Mouse (Mus musculus) skeletal muscle tissue, adult 2 months (tissue): ENCODE results near the gene Xkr7.

Experiments
- DNase-seq: peaks from one replicate; pipeline ENCODE4 v3.0.0-alpha.2; 2012; ENCODE audit warnings: low read depth, low spot score

Gene Xkr7

GRCm38 (mm10) chr2:153031126-153032082, at the start of gene Xkr7:
TSS of gene Xkr7 (plus strand) at chr2:153031852.
- no peak for DNase-seq

GRCm38 (mm10) chr2:152985582-152985981, 46.1 kb upstream of the Xkr7 start:
- no peak for DNase-seq

- DNase-seq, result no peak
These were observed 40.1 kb upstream of the Xkr7 start for GRCm38 (mm10) chr2:152991529-152991928.

DNA sequence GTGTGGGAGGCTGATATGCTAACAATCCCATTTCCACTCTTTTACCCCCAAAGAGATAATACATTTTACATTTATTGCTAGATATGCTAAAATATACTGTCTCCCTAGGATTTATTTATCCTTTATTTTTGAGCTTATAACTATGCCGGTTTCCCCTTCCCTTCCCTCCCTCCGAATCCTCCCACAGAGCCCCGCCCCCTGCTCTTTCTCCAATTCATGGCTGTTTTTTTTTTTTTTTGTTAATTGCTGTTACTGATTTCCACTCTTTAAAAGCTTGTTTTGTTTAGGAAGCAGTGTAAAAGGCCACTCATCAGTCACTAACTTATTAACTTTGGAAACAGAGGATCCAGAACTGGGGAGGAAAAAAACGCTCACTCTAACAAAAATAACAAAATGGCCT, 34.6 kb upstream of the Xkr7 start:
- DNase-seq, result no peak

GRCm38 (mm10) chr2:153002492-153003248, 29.0 kb upstream of the Xkr7 start:
- DNase-seq, result no peak

DNA sequence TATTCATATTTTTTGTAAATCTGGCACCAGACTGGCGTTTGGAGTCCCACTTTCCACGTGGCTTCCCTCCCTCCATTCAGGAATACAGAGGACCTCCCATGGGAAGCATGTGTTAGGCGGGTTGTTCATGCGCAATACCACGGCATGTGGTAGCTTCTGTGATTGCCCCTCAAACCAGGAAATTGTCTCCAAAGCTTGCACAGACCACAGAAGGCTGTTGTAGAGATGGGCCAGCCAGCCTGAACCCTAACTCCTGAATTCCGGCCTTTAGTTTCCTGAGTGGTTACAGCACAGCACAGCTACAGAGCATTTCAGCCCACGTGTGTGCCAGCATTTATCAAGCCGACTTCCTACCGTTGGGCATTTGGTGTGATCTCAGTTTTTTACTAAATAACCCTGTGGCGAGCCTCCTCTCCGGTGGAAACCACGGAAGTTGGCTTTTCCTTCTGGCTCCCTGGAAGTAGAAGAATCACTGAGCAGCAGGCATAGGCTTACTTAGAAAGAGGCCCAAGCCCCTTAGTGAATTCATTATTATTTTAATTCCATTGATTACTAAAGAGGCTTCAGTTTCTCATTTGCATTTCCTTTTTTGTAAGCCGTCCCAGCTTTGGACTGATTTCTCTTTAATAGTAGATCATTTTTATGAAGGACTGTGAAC, 27.8 kb upstream of the Xkr7 start:
- no peak for DNase-seq

GRCm38 (mm10) chr2:153005981-153006380, 25.7 kb upstream of the Xkr7 start:
- no peak for DNase-seq

- DNase-seq, result no peak
These were observed 22.3 kb upstream of the Xkr7 start for GRCm38 (mm10) chr2:153009192-153009973.

DNA sequence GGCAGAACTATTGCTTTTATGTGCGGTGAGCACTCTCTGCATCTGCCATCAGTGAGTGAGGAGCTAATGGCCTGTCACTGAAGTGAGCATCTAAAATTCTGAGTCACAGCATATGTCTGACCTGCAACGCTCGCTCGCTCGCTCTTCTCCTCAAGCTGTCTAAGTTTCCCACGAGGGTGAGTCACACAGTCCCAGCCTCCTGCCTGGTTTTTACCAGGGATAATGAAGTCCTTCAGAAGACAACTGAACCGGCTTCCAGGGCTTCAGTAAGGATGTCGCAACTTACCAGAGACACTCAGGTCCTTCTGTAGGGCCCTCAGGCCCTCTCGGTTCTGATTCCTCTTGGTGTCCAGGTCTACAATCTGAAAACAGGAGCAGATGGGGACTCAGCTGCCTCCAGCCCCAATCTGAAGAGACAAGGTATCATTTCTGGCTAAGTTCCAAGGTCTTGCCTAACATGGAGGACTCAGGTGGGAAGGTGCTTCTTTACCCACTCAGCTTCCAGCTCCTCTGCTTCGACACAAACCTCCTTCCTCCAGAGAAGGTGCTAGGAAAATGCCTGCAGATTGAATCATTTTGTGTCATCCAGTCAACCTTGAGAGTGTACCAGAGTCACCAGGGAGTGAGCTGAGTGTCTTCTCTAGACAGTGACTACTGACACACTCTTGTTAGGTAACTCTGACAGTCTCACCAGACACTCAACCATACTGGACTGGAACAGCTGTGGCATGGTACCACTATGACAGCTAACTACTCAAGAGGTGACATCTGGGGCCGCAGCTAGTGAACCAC, 17.7 kb upstream of the Xkr7 start:
- no peak for DNase-seq

- peak; percentile 93 for DNase-seq
These were observed 16.7 kb upstream of the Xkr7 start, which contains the start of gene Pdrg1 for GRCm38 (mm10) chr2:153014758-153015593. TSS of gene Pdrg1 (minus strand) at chr2:153015427.

GRCm38 (mm10) chr2:153015804-153016203, 15.8 kb upstream of the Xkr7 start:
- no peak for DNase-seq

DNA sequence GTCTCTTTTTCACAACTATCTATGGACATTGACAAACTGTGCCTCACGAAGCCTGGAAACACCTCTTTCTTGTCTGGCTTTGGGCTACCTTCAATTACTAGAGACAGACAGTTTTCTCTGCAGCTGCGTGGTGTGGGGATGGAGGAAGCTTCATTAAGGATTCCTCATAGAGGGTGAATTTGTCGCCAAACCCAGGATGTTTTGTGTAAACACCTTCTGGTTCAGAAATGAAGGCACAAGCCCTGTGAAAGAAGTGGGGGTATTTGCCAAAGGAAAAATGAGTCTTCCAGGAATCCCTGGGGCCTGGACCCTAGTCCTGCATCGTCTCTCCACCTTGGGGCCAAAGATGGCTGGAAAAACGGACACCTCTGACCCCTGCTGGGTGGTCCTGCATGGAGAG, 14.9 kb upstream of the Xkr7 start:
- DNase-seq, result no peak

DNA sequence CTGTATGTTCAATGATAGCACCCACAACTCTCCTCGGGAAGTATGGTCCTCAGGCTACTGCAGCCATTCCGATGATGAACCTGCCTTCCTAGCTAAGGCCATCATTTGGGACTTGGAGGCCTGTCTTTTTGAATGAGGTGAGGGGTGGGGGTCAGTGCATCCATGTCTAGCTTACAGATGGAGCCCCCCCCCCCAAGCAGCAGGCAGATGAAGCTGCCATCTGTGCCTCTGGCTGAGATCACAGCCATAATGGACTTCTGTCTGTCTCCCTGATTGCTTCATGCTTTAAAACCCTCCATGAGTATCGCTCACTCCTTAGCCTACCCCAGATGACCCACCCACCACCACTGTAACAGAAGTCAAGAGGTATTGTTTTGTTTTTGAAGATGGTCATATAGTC, 12.3 kb upstream of the Xkr7 start:
- no peak for DNase-seq

GRCm38 (mm10) chr2:153021163-153021562, 10.5 kb upstream of the Xkr7 start:
- no peak for DNase-seq

DNA sequence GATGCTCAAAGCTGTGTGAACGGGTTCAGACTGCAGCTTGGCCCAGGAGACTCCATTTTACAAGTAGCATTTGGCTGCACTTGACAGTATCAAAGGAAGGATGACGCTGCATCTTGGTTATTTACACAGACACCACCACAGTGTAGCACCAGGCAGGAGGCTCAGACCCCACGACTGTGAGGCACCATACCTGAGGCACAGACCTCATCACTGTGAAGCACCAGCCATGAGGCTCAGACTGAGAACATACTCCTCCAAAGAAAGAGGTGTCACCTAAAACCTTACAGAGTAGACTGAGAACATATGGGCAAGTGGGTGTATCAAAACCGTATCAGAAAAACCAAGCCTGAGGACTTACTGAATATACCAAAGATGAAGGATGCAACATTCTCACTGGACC, 8.8 kb upstream of the Xkr7 start:
- no peak for DNase-seq

GRCm38 (mm10) chr2:153026052-153026451, 5.6 kb upstream of the Xkr7 start:
- DNase-seq, result no peak

DNA sequence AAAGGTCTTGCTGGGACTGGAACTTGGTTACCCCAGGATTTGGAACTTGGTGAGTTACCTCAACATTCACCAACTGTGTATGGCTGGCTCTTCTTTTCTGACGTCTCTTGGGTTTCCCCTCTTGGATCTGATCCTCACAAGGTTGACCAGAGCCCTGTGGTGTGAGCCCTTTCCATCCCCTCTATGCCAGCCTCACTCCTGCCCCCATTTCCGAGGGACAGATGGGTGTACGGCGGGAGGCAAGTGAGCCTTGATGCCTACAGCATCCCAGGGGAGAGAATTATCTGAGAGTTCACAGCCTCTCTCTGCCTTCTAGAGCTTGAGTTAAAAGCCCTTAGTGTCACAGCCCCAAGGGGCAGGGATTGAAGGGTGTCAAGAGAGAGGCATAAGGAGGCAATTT, 4.2 kb upstream of the Xkr7 start:
- DNase-seq, result no peak

GRCm38 (mm10) chr2:153030422-153030821, 1.2 kb upstream of the Xkr7 start:
- DNase-seq, result no peak

DNA sequence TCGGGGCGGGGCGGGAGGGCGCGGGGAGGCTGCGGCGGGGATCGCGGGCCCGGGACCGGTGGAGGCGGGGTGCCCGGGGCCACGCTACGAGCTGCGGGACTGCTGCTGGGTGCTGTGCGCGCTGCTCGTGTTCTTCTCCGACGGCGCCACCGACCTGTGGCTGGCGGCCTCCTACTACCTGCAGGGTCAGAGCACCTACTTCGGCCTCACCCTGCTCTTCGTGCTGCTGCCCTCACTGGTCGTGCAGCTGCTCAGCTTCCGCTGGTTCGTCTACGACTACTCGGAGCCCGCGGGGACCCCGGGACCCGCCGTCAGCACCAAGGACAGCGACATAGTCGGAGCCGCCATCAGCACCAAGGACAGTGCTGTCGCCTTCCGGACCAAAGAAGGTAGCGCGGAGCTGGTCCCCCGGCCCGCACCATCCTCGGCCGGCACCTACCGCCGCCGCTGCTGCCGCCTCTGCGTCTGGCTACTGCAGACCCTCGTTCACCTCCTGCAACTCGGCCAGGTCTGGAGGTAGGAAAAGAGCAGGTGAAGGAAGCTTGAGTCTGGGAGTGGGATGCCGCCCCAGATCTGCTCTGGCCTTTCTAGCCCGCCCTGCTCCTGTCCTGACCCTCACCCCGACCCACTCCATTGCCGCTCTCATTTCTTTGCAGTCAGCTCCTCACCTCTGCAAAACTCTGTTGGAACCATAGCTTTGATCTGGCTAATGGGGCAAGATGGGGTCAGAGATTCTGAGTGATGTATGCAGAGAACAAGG, 611 bp downstream of the Xkr7 start:
- DNase-seq, result peak; percentile 28
